Mouse (Mus musculus): ENCODE results near the gene Plekhd1.

- TF ChIP-seq CTCF (IDR thresholded peaks at IDR 0.05): peak; percentile 79
- no peak for TF ChIP-seq EP300 (IDR thresholded peaks at IDR 0.05)
These were observed 49.4 kb upstream of the Plekhd1 start for GRCm38 (mm10) chr12:80642725-80643692.
